Mouse (Mus musculus) thymus, postnatal 4 days (tissue): ENCODE results near the gene Gm8978.
"Not testable (repeated sequence)": the region's sequence is repeated elsewhere in the genome, so short reads cannot be mapped to it uniquely, and the experiment has no call there.

Source experiments
- DNase-seq: peaks from one replicate; pipeline ENCODE4 v3.0.0; 2021

The Gm8978 gene

GRCm38 (mm10) chr19:33625152-33625551 is at the start of gene Gm8978:
Gene Gm8978, minus strand, starts transcription at chr19:33625252.
- DNase-seq: not testable (repeated sequence)

DNA sequence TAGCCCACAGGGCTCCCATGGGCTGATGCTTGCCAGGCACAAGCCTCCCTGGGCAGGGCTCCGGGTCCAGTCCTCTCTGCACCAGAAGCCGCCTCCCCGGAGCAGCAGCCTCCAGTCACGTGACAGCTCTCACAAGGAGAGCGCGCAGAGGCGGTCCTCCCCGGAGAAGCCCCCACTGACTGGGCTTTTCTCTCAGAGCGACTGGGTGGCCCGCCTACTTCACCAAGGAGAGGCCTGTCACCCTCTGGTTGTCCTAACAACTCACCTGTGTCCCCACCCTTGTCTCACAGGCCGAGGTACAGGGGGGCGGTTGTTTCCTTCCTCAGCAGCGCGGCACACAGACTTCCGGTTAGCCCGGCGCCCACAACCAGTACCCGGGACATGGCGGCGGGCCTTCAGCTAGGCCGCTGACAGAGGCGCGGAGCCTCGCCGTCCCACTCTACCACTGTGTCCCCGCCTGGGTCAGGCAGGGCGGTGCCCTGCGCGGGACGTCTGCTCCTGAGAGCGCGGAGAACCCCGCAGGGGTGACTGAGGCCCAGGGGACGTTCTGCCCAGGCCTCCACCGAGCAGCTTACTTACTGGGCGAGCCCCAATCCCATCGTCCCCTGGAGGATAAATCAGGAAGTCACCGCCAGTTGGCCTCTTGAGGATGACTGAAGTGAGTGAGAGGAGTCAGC is 35.3 kb downstream of the Gm8978 start:
- DNase-seq: peak; percentile 67

GRCm38 (mm10) chr19:33568551-33568950 is 56.5 kb downstream of the Gm8978 start:
- not testable (repeated sequence) for DNase-seq
